Mouse (Mus musculus): Measurements from ENCODE around the gene Zdhhc15. TPM values are rescaled to one million over a fixed set of nuclear protein-coding genes. Genes with fewer than 3 reads are reported as not detected.

The Zdhhc15 gene
- 0.24 TPM for polyA plus RNA-seq (2015; fragmentation: Illumina TruSeq; extraction: RNeasy Lipid Tissue Mini Kit (QIAGEN cat#74804); ENCODE audit: insufficient read depth, low read depth, low replicate concordance)

DNA sequence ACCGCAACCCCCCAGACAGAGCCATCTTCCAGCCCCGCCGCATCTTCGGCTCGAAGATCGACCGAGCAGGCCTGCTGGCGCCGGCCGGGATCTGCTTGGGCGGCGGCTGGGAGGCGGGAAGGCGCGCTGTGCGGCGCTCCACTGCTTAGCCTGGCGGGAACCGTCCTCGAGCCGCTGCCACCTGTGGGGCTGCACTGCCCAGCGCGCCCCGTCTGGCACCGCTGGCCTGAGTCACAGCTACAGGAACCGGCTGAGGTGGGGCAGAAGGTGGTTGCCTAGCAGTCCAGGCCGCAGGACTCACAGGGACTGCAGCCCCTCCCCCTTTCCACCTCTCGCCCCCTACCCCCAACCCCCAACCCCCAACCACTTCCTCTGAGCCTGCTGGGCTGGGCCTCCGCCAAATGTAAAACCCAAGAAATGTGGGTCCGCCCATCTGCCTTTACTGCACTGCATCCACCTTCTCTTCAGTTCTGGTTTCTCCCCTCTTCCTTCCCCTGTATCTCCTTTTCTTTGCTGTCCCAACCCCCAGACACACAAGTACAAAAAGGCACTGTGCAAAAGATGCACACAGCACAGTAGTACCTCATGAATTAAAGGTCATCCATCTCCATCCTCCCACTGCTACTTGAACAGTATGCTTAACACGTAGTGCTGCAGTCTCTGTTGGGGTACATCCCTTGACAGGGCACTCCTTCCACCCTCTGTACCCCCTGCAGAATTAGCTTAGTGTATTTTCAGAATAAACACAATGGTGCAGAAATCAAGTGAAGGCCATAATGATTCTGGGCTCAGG lies at the start of gene Zdhhc15:
Zdhhc15 (minus strand) TSS at position 308 of the 793 bp plus-strand sequence.

Other genes starting within 250 kb of the Zdhhc15 start
- gene Uprt, start 188.2 kb downstream of the Zdhhc15 start, polyA plus RNA-seq (2015; fragmentation: Illumina TruSeq; extraction: RNeasy Lipid Tissue Mini Kit (QIAGEN cat#74804); ENCODE audit: insufficient read depth, low read depth, low replicate concordance): 1.4 TPM
- gene Magee2, start 186.2 kb upstream of the Zdhhc15 start, polyA plus RNA-seq (2015; fragmentation: Illumina TruSeq; extraction: RNeasy Lipid Tissue Mini Kit (QIAGEN cat#74804); ENCODE audit: insufficient read depth, low read depth, low replicate concordance): not detected